Comparison of ENCODE assay signal across 16 mouse cellular contexts in the genomic region with DNA sequence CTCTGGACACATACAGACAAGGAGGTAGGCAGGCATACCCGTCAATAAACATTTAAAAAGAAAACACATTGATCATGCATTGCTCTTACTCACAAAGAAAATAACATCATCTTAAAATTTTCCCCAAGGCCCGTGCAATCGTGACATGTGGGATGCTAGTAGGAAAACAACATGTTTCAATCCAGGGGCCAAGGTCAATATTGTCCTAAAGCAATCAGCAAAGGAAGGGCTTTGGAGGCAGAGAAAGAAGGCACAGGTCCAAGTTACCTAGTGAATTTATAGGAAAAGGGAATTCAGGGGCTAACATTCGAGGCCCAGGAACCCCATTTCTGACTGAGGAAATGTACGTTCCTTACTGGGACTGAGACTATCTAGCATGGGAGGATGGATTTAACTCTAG. TPM values are rescaled to one million over a fixed set of nuclear protein-coding genes. Genes with fewer than 3 reads are reported as not detected.
DNase-seq lines count a peak whose midpoint lies in the region; ATAC-seq and TF ChIP-seq lines count a peak whose summit lies in the region.
"Had no signal": no experiment of that assay in that cellular context is flagged by ENCODE, and none has a peak within 500 bp of the region (broad histone marks: within the 10 kb centered on the region; RNA-seq: fewer than 3 reads in every experiment).

No protein-coding gene starts in this region.

- no peaks in the 10 kb centered on the region for H3K27me3 ChIP-seq in forebrain, embryonic 13.5 days
- peaks cover 22% of the 10 kb centered on the region for H3K27me3 ChIP-seq in forebrain, embryonic 10.5 days (ENCODE audit: poor library complexity, severe bottlenecking)
- no peaks in the 10 kb centered on the region for H3K27me3 ChIP-seq in liver, adult 2 months (ENCODE audit: control insufficient read depth, insufficient read depth, low read length)
- H3K27me3 ChIP-seq in hindbrain, embryonic 15.5 days: no peaks in the 10 kb centered on the region
- no peaks in the 10 kb centered on the region for H3K27me3 ChIP-seq in midbrain, embryonic 16.5 days (ENCODE audit: control insufficient read depth, insufficient read depth, low read depth, low read length)
- H3K27me3 ChIP-seq in kidney, embryonic 15.5 days: no peaks in the 10 kb centered on the region
- H3K27me3 ChIP-seq: embryonic facial prominence, embryonic 12.5 days; lung, embryonic 15.5 days had no signal

- ATAC-seq in forebrain, embryonic 13.5 days: no peak
- ATAC-seq in hindbrain, embryonic 15.5 days (ENCODE audit: low FRiP score, low read depth): no peak
- no peak for ATAC-seq in midbrain, embryonic 16.5 days
- ATAC-seq in kidney, embryonic 15.5 days (replicated peaks; ENCODE audit: low FRiP score): no peak

- peaks cover 30% of the 10 kb centered on the region; the same call in 1 of the 2 replicates for H3K79me2 ChIP-seq in liver, adult 2 months (ENCODE audit: control insufficient read depth, insufficient read depth, low read length)

- WGBS in forebrain, embryonic 13.5 days: 88% methylated on average over 5 of the region's 5 CpGs
- 92% methylated on average over 5 of the region's 5 CpGs for WGBS in forebrain, embryonic 10.5 days
- WGBS in liver, adult 2 months: 12% methylated on average over 5 of the region's 5 CpGs
- 85% methylated on average over 5 of the region's 5 CpGs for whole genome bisulfite sequencing in hindbrain, embryonic 15.5 days
- 90% methylated on average over 5 of the region's 5 CpGs for WGBS in midbrain, embryonic 16.5 days
- 69% methylated on average over 5 of the region's 5 CpGs for WGBS in kidney, embryonic 15.5 days

- H3K4me2 ChIP-seq in forebrain, embryonic 13.5 days: peak overlapping the region; percentile 74
- H3K4me2 ChIP-seq in hindbrain, embryonic 15.5 days: peak overlapping the region; percentile 73
- peak overlapping the region; percentile 74; the same call in 1 of the 2 replicates for H3K4me2 ChIP-seq in midbrain, embryonic 16.5 days (ENCODE audit: low read length)
- H3K4me2 ChIP-seq in kidney, embryonic 15.5 days: no peak overlapping the region
- H3K4me2 ChIP-seq: embryonic facial prominence, embryonic 12.5 days; limb, embryonic 12.5 days; lung, embryonic 15.5 days had no signal

- no peak for TF ChIP-seq CTCF in liver, adult 2 months (IDR thresholded peaks at IDR 0.05; ENCODE audit: low read depth, low read length)

- H3K4me1 ChIP-seq in forebrain, embryonic 13.5 days: peaks cover 67% of the 10 kb centered on the region
- H3K4me1 ChIP-seq in forebrain, embryonic 10.5 days: peaks cover 35% of the 10 kb centered on the region
- peaks cover 51% of the 10 kb centered on the region for H3K4me1 ChIP-seq in liver, adult 2 months (ENCODE audit: control insufficient read depth, insufficient read depth, low read length)
- H3K4me1 ChIP-seq in hindbrain, embryonic 15.5 days (replicated peaks): peaks cover 64% of the 10 kb centered on the region
- peaks cover 25% of the 10 kb centered on the region for H3K4me1 ChIP-seq in midbrain, embryonic 16.5 days (ENCODE audit: control insufficient read depth, insufficient read depth, low read length)
- H3K4me1 ChIP-seq in kidney, embryonic 15.5 days: peaks cover 42% of the 10 kb centered on the region

- H3K36me3 ChIP-seq in forebrain, embryonic 13.5 days (ENCODE audit: poor library complexity, severe bottlenecking): peaks cover 23% of the 10 kb centered on the region
- no peaks in the 10 kb centered on the region; the same call in 1 of the 2 replicates for H3K36me3 ChIP-seq in forebrain, embryonic 10.5 days (replicated peaks)
- H3K36me3 ChIP-seq in liver, adult 2 months (ENCODE audit: control insufficient read depth, insufficient read depth, low read length): peaks cover 20% of the 10 kb centered on the region
- H3K36me3 ChIP-seq in hindbrain, embryonic 15.5 days: no peaks in the 10 kb centered on the region; the same call in 1 of the 2 replicates
- H3K36me3 ChIP-seq in midbrain, embryonic 16.5 days (ENCODE audit: control insufficient read depth, insufficient read depth, low read length): peaks cover 4% of the 10 kb centered on the region; the same call in 1 of the 2 replicates
- H3K36me3 ChIP-seq in kidney, embryonic 15.5 days: no peaks in the 10 kb centered on the region
- H3K36me3 ChIP-seq: embryonic facial prominence, embryonic 12.5 days; limb, embryonic 12.5 days; lung, embryonic 15.5 days had no signal

- H3K27ac ChIP-seq in forebrain, embryonic 13.5 days: peak overlapping the region; percentile 92
- no peak overlapping the region for H3K27ac ChIP-seq in forebrain, embryonic 10.5 days
- peak overlapping the region; percentile 90 for H3K27ac ChIP-seq in liver, adult 2 months (replicated peaks; ENCODE audit: insufficient read depth, low read depth, low read length)
- peak overlapping the region; percentile 90 for H3K27ac ChIP-seq in hindbrain, embryonic 15.5 days (replicated peaks)
- no peak overlapping the region for H3K27ac ChIP-seq in midbrain, embryonic 16.5 days (ENCODE audit: low read length)
- no peak overlapping the region for H3K27ac ChIP-seq in kidney, embryonic 15.5 days
- H3K27ac ChIP-seq: embryonic facial prominence, embryonic 12.5 days; heart, adult 2 months; limb, embryonic 12.5 days had no signal

- 0 out of 2 replicates have a peak overlapping the region, but pooled peaks have one; percentile 61 for H3K9ac ChIP-seq in forebrain, embryonic 13.5 days
- H3K9ac ChIP-seq in liver, adult 2 months (ENCODE audit: low read depth, low read length): peak overlapping the region; percentile 33
- H3K9ac ChIP-seq in hindbrain, embryonic 15.5 days: no peak overlapping the region
- H3K9ac ChIP-seq in midbrain, embryonic 16.5 days (ENCODE audit: low read depth, low read length): no peak overlapping the region
- H3K9ac ChIP-seq in kidney, embryonic 15.5 days: no peak overlapping the region
- H3K9ac ChIP-seq: embryonic facial prominence, embryonic 12.5 days; limb, embryonic 12.5 days; lung, embryonic 15.5 days had no signal

- H3K4me3 ChIP-seq in forebrain, embryonic 13.5 days: peak overlapping the region; percentile 60
- H3K4me3 ChIP-seq in forebrain, embryonic 10.5 days: no peak overlapping the region
- H3K4me3 ChIP-seq in liver, adult 2 months (ENCODE audit: insufficient read depth, low read depth, low read length): no peak overlapping the region
- H3K4me3 ChIP-seq in hindbrain, embryonic 15.5 days: no peak overlapping the region
- no peak overlapping the region for H3K4me3 ChIP-seq in midbrain, embryonic 16.5 days (ENCODE audit: low read depth, low read length)
- H3K4me3 ChIP-seq in kidney, embryonic 15.5 days (replicated peaks): no peak overlapping the region
- H3K4me3 ChIP-seq: embryonic facial prominence, embryonic 12.5 days; heart, adult 2 months; limb, embryonic 12.5 days; lung, embryonic 15.5 days had no signal

- no peak for TF ChIP-seq POLR2A in liver, adult 2 months (IDR thresholded peaks at IDR 0.05; ENCODE audit: extremely low read depth, insufficient read depth, low read length)

- DNase-seq in forebrain, embryonic 10.5 days (ENCODE audit: extremely low spot score, low spot score): no peak
- peak; percentile 87 for DNase-seq in liver, adult 2 months (ENCODE audit: extremely low read depth, low read depth, low spot score)
- no peak for DNase-seq in liver
- no peak for DNase-seq in frontal cortex, postnatal 25 days (ENCODE audit: low spot score in 2 of 2)
- DNase-seq: cerebellum, adult 8-10 months; heart, adult 2 months; kidney, postnatal 4 days; thymus, adult 2 months had no signal

- no peaks in the 10 kb centered on the region for H3K9me3 ChIP-seq in forebrain, embryonic 13.5 days (replicated peaks)
- no peaks in the 10 kb centered on the region for H3K9me3 ChIP-seq in forebrain, embryonic 10.5 days
- H3K9me3 ChIP-seq in hindbrain, embryonic 15.5 days: no peaks in the 10 kb centered on the region
- no peaks in the 10 kb centered on the region for H3K9me3 ChIP-seq in midbrain, embryonic 16.5 days (replicated peaks; ENCODE audit: control insufficient read depth, low read length, poor library complexity, severe bottlenecking)
- no peaks in the 10 kb centered on the region for H3K9me3 ChIP-seq in kidney, embryonic 15.5 days (replicated peaks)
- H3K9me3 ChIP-seq: embryonic facial prominence, embryonic 12.5 days; limb, embryonic 12.5 days; lung, embryonic 15.5 days had no signal

RNA-seq across cellular contexts. Expression of a gene that starts 2.9 kb away (rescaled TPM):
- 2.3 and 3.3 TPM in 2 replicates for polyA plus RNA-seq in forebrain, embryonic 13.5 days (2015; fragmentation: Nextera tagmentation; extraction: Ambion mirVana)
- 0.44 and 0.64 TPM in 2 replicates for polyA plus RNA-seq in forebrain, embryonic 10.5 days (2016; fragmentation: Nextera tagmentation; extraction: Ambion mirVana)
- 11.3 and 16.9 TPM in 2 replicates for total RNA-seq in liver, adult 2 months (2014; rRNA removed)
- 14.2 and 25.2 TPM in 2 replicates for polyA plus RNA-seq in liver, adult 2 months (2012; rRNA removed)
- 4.8 and 6.0 TPM in 2 replicates for polyA plus RNA-seq in hindbrain, embryonic 15.5 days (2015; fragmentation: Nextera tagmentation; extraction: Ambion mirVana)
- 2.6 and 2.8 TPM in 2 replicates for polyA plus RNA-seq in midbrain, embryonic 16.5 days (2015; fragmentation: Nextera tagmentation; extraction: Ambion mirVana)
- polyA plus RNA-seq in kidney, embryonic 15.5 days (2015; fragmentation: Nextera tagmentation; extraction: Ambion mirVana): 9.7 and 10.9 TPM in 2 replicates
- total RNA-seq: MEL had no signal

RNA-seq across cellular contexts. Expression of a gene that starts 3.4 kb away (rescaled TPM):
- 53.5 and 55.9 TPM in 2 replicates for polyA plus RNA-seq in forebrain, embryonic 13.5 days (2015; fragmentation: Nextera tagmentation; extraction: Ambion mirVana)
- 4.7 and 7.4 TPM in 2 replicates for polyA plus RNA-seq in forebrain, embryonic 10.5 days (2016; fragmentation: Nextera tagmentation; extraction: Ambion mirVana)
- total RNA-seq in liver, adult 2 months (2014; rRNA removed): 71.1 and 83.3 TPM in 2 replicates
- 53.7 and 61.3 TPM in 2 replicates for polyA plus RNA-seq in liver, adult 2 months (2012; rRNA removed)
- 25.3 and 28.4 TPM in 2 replicates for polyA plus RNA-seq in hindbrain, embryonic 15.5 days (2015; fragmentation: Nextera tagmentation; extraction: Ambion mirVana)
- polyA plus RNA-seq in midbrain, embryonic 16.5 days (2015; fragmentation: Nextera tagmentation; extraction: Ambion mirVana): 26.8 and 29.6 TPM in 2 replicates
- polyA plus RNA-seq in kidney, embryonic 15.5 days (2015; fragmentation: Nextera tagmentation; extraction: Ambion mirVana): 6.8 and 8.3 TPM in 2 replicates
- total RNA-seq: MEL had no signal

Comparison
In these comparisons a context has a peak if more than half of its experiments do, and no peak if none do; other contexts are left out.
1. H3K27ac ChIP-seq: peak in forebrain, embryonic 13.5 days (single experiment), liver, adult 2 months (single experiment) and hindbrain, embryonic 15.5 days (single experiment); none in forebrain, embryonic 10.5 days (single experiment), midbrain, embryonic 16.5 days (single experiment) and kidney, embryonic 15.5 days (single experiment).
2. H3K9ac ChIP-seq: peak in forebrain, embryonic 13.5 days (single experiment) and liver, adult 2 months (single experiment); none in hindbrain, embryonic 15.5 days (single experiment), midbrain, embryonic 16.5 days (single experiment) and kidney, embryonic 15.5 days (single experiment).